Mouse (Mus musculus): ENCODE data around the gene Filip1. TPM values are rescaled to one million over a fixed set of nuclear protein-coding genes. Genes with fewer than 3 reads are reported as not detected.

The Filip1 gene
- polyA plus RNA-seq, 1 experiment = 0.92 TPM

GRCm38 (mm10) chr9:79965600-79966392 is 46.9 kb downstream of the Filip1 start:
- TF ChIP-seq CTCF (IDR thresholded peaks at IDR 0.05; ENCODE audit: control insufficient read depth, insufficient read depth, low read length) (no peak), POLR2A (IDR thresholded peaks at IDR 0.05; ENCODE audit: borderline replicate concordance, control insufficient read depth, low read depth, low read length) (no peak)
- H3K27ac ChIP-seq (ENCODE audit: control insufficient read depth, insufficient read depth, low read depth, low read length, poor library complexity) = no peak overlapping the region
- 73% methylated on average over 14 of the region's 14 CpGs for WGBS

GRCm38 (mm10) chr9:79965003-79965402 is 47.6 kb downstream of the Filip1 start:
- H3K27ac ChIP-seq (ENCODE audit: control insufficient read depth, insufficient read depth, low read depth, low read length, poor library complexity) = no peak overlapping the region
- H3K4me3 ChIP-seq (replicated peaks; ENCODE audit: control insufficient read depth, low read depth, low read length) = no peak overlapping the region
- TF ChIP-seq POLR2A (IDR thresholded peaks at IDR 0.05; ENCODE audit: borderline replicate concordance, control insufficient read depth, low read depth, low read length) = no peak
- TF ChIP-seq CTCF (IDR thresholded peaks at IDR 0.05; ENCODE audit: control insufficient read depth, insufficient read depth, low read length) = no peak
- 72% methylated on average over 5 of the region's 5 CpGs for WGBS
- no peaks in the 10 kb centered on the region; the same call in none of the 2 replicates for H3K4me1 ChIP-seq (ENCODE audit: control insufficient read depth, insufficient read depth, low read length)

More at GRCm38 (mm10) chr9:79965600-79966392, 46.9 kb downstream of the Filip1 start:
- no peak overlapping the region for H3K4me3 ChIP-seq (replicated peaks; ENCODE audit: control insufficient read depth, low read depth, low read length)
- no peaks in the 10 kb centered on the region; the same call in 1 of the 2 replicates for H3K4me1 ChIP-seq (ENCODE audit: control insufficient read depth, insufficient read depth, low read length)

- 59% methylated on average over 16 of the region's 16 CpGs for WGBS
- no peaks in the 10 kb centered on the region; the same call in none of the 2 replicates for H3K4me1 ChIP-seq (ENCODE audit: control insufficient read depth, insufficient read depth, low read length)
- TF ChIP-seq CTCF (IDR thresholded peaks at IDR 0.05; ENCODE audit: control insufficient read depth, insufficient read depth, low read length) (no peak), POLR2A (IDR thresholded peaks at IDR 0.05; ENCODE audit: borderline replicate concordance, control insufficient read depth, low read depth, low read length) (no peak)
- H3K27ac ChIP-seq (ENCODE audit: control insufficient read depth, insufficient read depth, low read depth, low read length, poor library complexity) = no peak overlapping the region
- H3K4me3 ChIP-seq (replicated peaks; ENCODE audit: control insufficient read depth, low read depth, low read length) = no peak overlapping the region
Measured at GRCm38 (mm10) chr9:79961630-79962285, 50.9 kb downstream of the Filip1 start.

GRCm38 (mm10) chr9:79960453-79960852 is 52.2 kb downstream of the Filip1 start:
- H3K27ac ChIP-seq (ENCODE audit: control insufficient read depth, insufficient read depth, low read depth, low read length, poor library complexity) = no peak overlapping the region
- TF ChIP-seq POLR2A (IDR thresholded peaks at IDR 0.05; ENCODE audit: borderline replicate concordance, control insufficient read depth, low read depth, low read length) (no peak), CTCF (IDR thresholded peaks at IDR 0.05; ENCODE audit: control insufficient read depth, insufficient read depth, low read length) (no peak)
- H3K4me1 ChIP-seq (ENCODE audit: control insufficient read depth, insufficient read depth, low read length) = no peaks in the 10 kb centered on the region; the same call in none of the 2 replicates
- no peak overlapping the region for H3K4me3 ChIP-seq (replicated peaks; ENCODE audit: control insufficient read depth, low read depth, low read length)
- 45% methylated on average over 6 of the region's 6 CpGs for WGBS

- 67% methylated on average over 3 of the region's 3 CpGs for WGBS
- Histone ChIP-seq H3K4me3 (replicated peaks; ENCODE audit: control insufficient read depth, low read depth, low read length) (no peak overlapping the region), H3K27ac (ENCODE audit: control insufficient read depth, insufficient read depth, low read depth, low read length, poor library complexity) (no peak overlapping the region), H3K4me1 (ENCODE audit: control insufficient read depth, insufficient read depth, low read length) (no peaks in the 10 kb centered on the region; the same call in none of the 2 replicates)
- no peak for TF ChIP-seq POLR2A (IDR thresholded peaks at IDR 0.05; ENCODE audit: borderline replicate concordance, control insufficient read depth, low read depth, low read length)
- TF ChIP-seq CTCF (IDR thresholded peaks at IDR 0.05; ENCODE audit: control insufficient read depth, insufficient read depth, low read length) = no peak
Measured at GRCm38 (mm10) chr9:79958395-79958794, 54.3 kb downstream of the Filip1 start.

GRCm38 (mm10) chr9:79954944-79955343 is 57.7 kb downstream of the Filip1 start:
- Histone ChIP-seq H3K4me3 (replicated peaks; ENCODE audit: control insufficient read depth, low read depth, low read length) (no peak overlapping the region), H3K27ac (ENCODE audit: control insufficient read depth, insufficient read depth, low read depth, low read length, poor library complexity) (no peak overlapping the region), H3K4me1 (ENCODE audit: control insufficient read depth, insufficient read depth, low read length) (peaks cover 5% of the 10 kb centered on the region)
- TF ChIP-seq POLR2A (IDR thresholded peaks at IDR 0.05; ENCODE audit: borderline replicate concordance, control insufficient read depth, low read depth, low read length) (no peak), CTCF (IDR thresholded peaks at IDR 0.05; ENCODE audit: control insufficient read depth, insufficient read depth, low read length) (no peak)
- WGBS = 77% methylated on average over 5 of the region's 5 CpGs

- no peak overlapping the region for H3K4me3 ChIP-seq (replicated peaks; ENCODE audit: control insufficient read depth, low read depth, low read length)
- no peak for TF ChIP-seq CTCF (IDR thresholded peaks at IDR 0.05; ENCODE audit: control insufficient read depth, insufficient read depth, low read length)
- TF ChIP-seq POLR2A (IDR thresholded peaks at IDR 0.05; ENCODE audit: borderline replicate concordance, control insufficient read depth, low read depth, low read length) = no peak
- WGBS = 48% methylated on average over 8 of the region's 8 CpGs
- peaks cover 7% of the 10 kb centered on the region for H3K4me1 ChIP-seq (ENCODE audit: control insufficient read depth, insufficient read depth, low read length)
- H3K27ac ChIP-seq (ENCODE audit: control insufficient read depth, insufficient read depth, low read depth, low read length, poor library complexity) = no peak overlapping the region
Measured at GRCm38 (mm10) chr9:79951984-79952383, 60.7 kb downstream of the Filip1 start.

GRCm38 (mm10) chr9:79951339-79951738 is 61.3 kb downstream of the Filip1 start:
- Histone ChIP-seq H3K27ac (ENCODE audit: control insufficient read depth, insufficient read depth, low read depth, low read length, poor library complexity) (no peak overlapping the region), H3K4me1 (ENCODE audit: control insufficient read depth, insufficient read depth, low read length) (peaks cover 7% of the 10 kb centered on the region), H3K4me3 (replicated peaks; ENCODE audit: control insufficient read depth, low read depth, low read length) (no peak overlapping the region)
- 41% methylated on average over 5 of the region's 5 CpGs for WGBS
- TF ChIP-seq POLR2A (IDR thresholded peaks at IDR 0.05; ENCODE audit: borderline replicate concordance, control insufficient read depth, low read depth, low read length) (no peak), CTCF (IDR thresholded peaks at IDR 0.05; ENCODE audit: control insufficient read depth, insufficient read depth, low read length) (no peak)

Data from bone marrow, adult 2 months (tissue).